Mouse (Mus musculus) E14TG2a.4 (cell line): ENCODE results near the gene Uggt1.

ENCODE experiments used
- H3K27me3 ChIP-seq: 2 replicates; pipeline ENCODE4 v1.6.1; 2014; ENCODE audit warnings: low read length, control low read depth; ENCODE audit not compliant: insufficient read depth
- H3K36me3 ChIP-seq: 2 replicates; pipeline ENCODE4 v1.6.1; 2014; ENCODE audit warnings: low read length, control low read depth; ENCODE audit not compliant: insufficient read depth
- H3K4me1 ChIP-seq: replicated peaks from 2 replicates; pipeline ENCODE4 v1.6.1; 2014; ENCODE audit warnings: low read depth, low read length, control low read depth
- H3K4me3 ChIP-seq: replicated peaks from 2 replicates; pipeline ENCODE4 v1.5.1; 2014; ENCODE audit warnings: mild to moderate bottlenecking, low read length
- H3K9me3 ChIP-seq: 2 replicates; pipeline ENCODE4 v1.6.1; 2014; ENCODE audit warnings: low read length, control low read depth
- CTCF ChIP-seq: conservative IDR thresholded peaks from 2 replicates; pipeline ENCODE4 v1.5.1; 2014; ENCODE audit warnings: low read length
- NANOG ChIP-seq: IDR thresholded peaks from 2 replicates; pipeline ENCODE4 v1.6.1; 2014; ENCODE audit warnings: borderline replicate concordance, low read length, mixed read lengths
- POU5F1 ChIP-seq: IDR thresholded peaks from 2 replicates; pipeline ENCODE4 v1.6.1; 2014; ENCODE audit warnings: low read length, borderline replicate concordance

Gene Uggt1

GRCm38 (mm10) chr1:36134584-36134983 lies 109.9 kb downstream of the Uggt1 start:
- Histone ChIP-seq H3K36me3 (no peaks in the 10 kb centered on the region), H3K27me3 (no peaks in the 10 kb centered on the region), H3K4me3 (no peak overlapping the region), H3K4me1 (peaks cover 21% of the 10 kb centered on the region), H3K9me3 (peaks cover 7% of the 10 kb centered on the region; the same call in 1 of the 2 replicates)
- TF ChIP-seq POU5F1 (no peak), NANOG (no peak), CTCF (peak; percentile 98)

GRCm38 (mm10) chr1:36133647-36134046 lies 110.9 kb downstream of the Uggt1 start:
- Histone ChIP-seq H3K9me3 (peaks cover 7% of the 10 kb centered on the region; the same call in 1 of the 2 replicates), H3K4me1 (peaks cover 21% of the 10 kb centered on the region), H3K4me3 (no peak overlapping the region), H3K36me3 (no peaks in the 10 kb centered on the region), H3K27me3 (no peaks in the 10 kb centered on the region)
- no peak for TF ChIP-seq POU5F1
- TF ChIP-seq CTCF: no peak
- no peak for TF ChIP-seq NANOG

GRCm38 (mm10) chr1:36133041-36133440 lies 111.5 kb downstream of the Uggt1 start:
- Histone ChIP-seq H3K9me3 (peaks cover 7% of the 10 kb centered on the region; the same call in 1 of the 2 replicates), H3K27me3 (no peaks in the 10 kb centered on the region), H3K36me3 (no peaks in the 10 kb centered on the region), H3K4me3 (no peak overlapping the region), H3K4me1 (peaks cover 18% of the 10 kb centered on the region)
- no peak for TF ChIP-seq NANOG
- TF ChIP-seq POU5F1: no peak
- TF ChIP-seq CTCF: no peak

GRCm38 (mm10) chr1:36132211-36132610 lies 112.3 kb downstream of the Uggt1 start:
- TF ChIP-seq CTCF (no peak), POU5F1 (no peak)
- Histone ChIP-seq H3K4me1 (peaks cover 15% of the 10 kb centered on the region), H3K36me3 (no peaks in the 10 kb centered on the region), H3K4me3 (no peak overlapping the region), H3K27me3 (0 out of 2 replicates have a peak, but pooled peaks cover 3% of the 10 kb centered on the region), H3K9me3 (peaks cover 7% of the 10 kb centered on the region; the same call in 1 of the 2 replicates)

- TF ChIP-seq CTCF (no peak), NANOG (no peak), POU5F1 (no peak)
- Histone ChIP-seq H3K9me3 (peaks cover 7% of the 10 kb centered on the region; the same call in 1 of the 2 replicates), H3K27me3 (0 out of 2 replicates have a peak, but pooled peaks cover 3% of the 10 kb centered on the region), H3K4me3 (no peak overlapping the region), H3K36me3 (no peaks in the 10 kb centered on the region), H3K4me1 (peaks cover 15% of the 10 kb centered on the region)
These were observed 112.8 kb downstream of the Uggt1 start for GRCm38 (mm10) chr1:36131766-36132165.

- Histone ChIP-seq H3K4me3 (no peak overlapping the region), H3K4me1 (peaks cover 15% of the 10 kb centered on the region), H3K27me3 (0 out of 2 replicates have a peak, but pooled peaks cover 3% of the 10 kb centered on the region), H3K36me3 (no peaks in the 10 kb centered on the region), H3K9me3 (peaks cover 7% of the 10 kb centered on the region; the same call in 1 of the 2 replicates)
- no peak for TF ChIP-seq NANOG
- no peak for TF ChIP-seq POU5F1
- no peak for TF ChIP-seq CTCF
These were observed 113.4 kb downstream of the Uggt1 start for GRCm38 (mm10) chr1:36131154-36131553.

GRCm38 (mm10) chr1:36130307-36131035 lies 114.0 kb downstream of the Uggt1 start:
- Histone ChIP-seq H3K4me1 (peaks cover 15% of the 10 kb centered on the region), H3K36me3 (no peaks in the 10 kb centered on the region), H3K27me3 (0 out of 2 replicates have a peak, but pooled peaks cover 3% of the 10 kb centered on the region), H3K4me3 (no peak overlapping the region), H3K9me3 (peaks cover 7% of the 10 kb centered on the region; the same call in 1 of the 2 replicates)
- TF ChIP-seq POU5F1 (no peak), CTCF (no peak), NANOG (no peak)

GRCm38 (mm10) chr1:36129881-36130280 lies 114.6 kb downstream of the Uggt1 start:
- H3K4me1 ChIP-seq: peaks cover 15% of the 10 kb centered on the region
- H3K4me3 ChIP-seq: no peak overlapping the region
- H3K27me3 ChIP-seq: peaks cover 9% of the 10 kb centered on the region
- peaks cover 9% of the 10 kb centered on the region; the same call in 1 of the 2 replicates for H3K9me3 ChIP-seq
- H3K36me3 ChIP-seq: no peaks in the 10 kb centered on the region
- TF ChIP-seq POU5F1 (no peak), NANOG (no peak), CTCF (no peak)

- no peaks in the 10 kb centered on the region for H3K36me3 ChIP-seq
- TF ChIP-seq POU5F1: no peak
- peaks cover 15% of the 10 kb centered on the region for H3K27me3 ChIP-seq
- no peak overlapping the region for H3K4me3 ChIP-seq
- H3K4me1 ChIP-seq: peaks cover 15% of the 10 kb centered on the region
- H3K9me3 ChIP-seq: peaks cover 14% of the 10 kb centered on the region
These were observed 115.4 kb downstream of the Uggt1 start for GRCm38 (mm10) chr1:36129126-36129525.
